Mouse (Mus musculus): ENCODE data around the gene Hddc3. TPM values are rescaled to one million over a fixed set of nuclear protein-coding genes. Genes with fewer than 3 reads are reported as not detected.
"Not testable (repeated sequence)": the region's sequence is repeated elsewhere in the genome, so short reads cannot be mapped to it uniquely, and the experiment has no call there.

The Hddc3 gene
- polyA plus RNA-seq, 1 experiment from 2014 or later = 78.7 TPM

DNA sequence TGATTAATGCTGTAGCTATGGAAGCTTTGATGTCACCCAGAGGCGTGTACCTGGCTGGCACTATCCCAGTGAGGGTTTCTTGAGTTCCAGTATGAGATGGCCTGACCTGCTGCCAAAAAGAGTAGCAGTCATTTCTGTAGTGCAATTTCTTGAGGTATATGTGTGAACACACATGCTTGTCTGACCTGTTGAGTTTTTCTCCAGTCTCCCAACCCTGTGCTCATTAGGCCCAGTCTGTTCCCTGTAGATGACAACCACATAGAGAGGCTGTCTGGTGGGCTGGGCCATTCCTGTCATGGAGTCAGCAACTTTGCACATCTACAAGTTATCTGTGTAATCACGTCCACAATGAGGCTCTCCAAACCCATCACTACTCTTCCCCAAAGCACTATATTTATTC is 27.2 kb upstream of the Hddc3 start:
- ChIA-PET POLR2A (no interaction called here), CTCF (no interaction called here)
- no peaks in the 10 kb centered on the region for H3K27me3 ChIP-seq
- no peak for ATAC-seq
- no peak for TF ChIP-seq CTCF (IDR thresholded peaks at IDR 0.05)
- in situ Hi-C loops (cut with MboI; ENCODE audit: low pct_unique_long_range_greater_than_20kb) = no loop called here
- DNase-seq (ENCODE audit: low read depth, low spot score) = no peak

GRCm38 (mm10) chr7:80317439-80318115 is 25.3 kb upstream of the Hddc3 start:
- no peak for TF ChIP-seq CTCF (IDR thresholded peaks at IDR 0.05)
- no peak for ATAC-seq
- ChIA-PET POLR2A (interaction anchor here (0.9 to 1.4 kb wide), 2 partner anchors 17 to 203 kb away, joined by 3 to 4 read pairs; no protein-coding TSS in a partner anchor), CTCF (interaction anchor here (1.2 kb wide), 1 partner anchor 17 kb away, joined by 3 read pairs; no protein-coding TSS in a partner anchor)
- in situ Hi-C loops (cut with MboI; ENCODE audit: low pct_unique_long_range_greater_than_20kb) = no loop called here
- H3K27me3 ChIP-seq = no peaks in the 10 kb centered on the region
- DNase-seq (ENCODE audit: low read depth, low spot score) = no peak

DNA sequence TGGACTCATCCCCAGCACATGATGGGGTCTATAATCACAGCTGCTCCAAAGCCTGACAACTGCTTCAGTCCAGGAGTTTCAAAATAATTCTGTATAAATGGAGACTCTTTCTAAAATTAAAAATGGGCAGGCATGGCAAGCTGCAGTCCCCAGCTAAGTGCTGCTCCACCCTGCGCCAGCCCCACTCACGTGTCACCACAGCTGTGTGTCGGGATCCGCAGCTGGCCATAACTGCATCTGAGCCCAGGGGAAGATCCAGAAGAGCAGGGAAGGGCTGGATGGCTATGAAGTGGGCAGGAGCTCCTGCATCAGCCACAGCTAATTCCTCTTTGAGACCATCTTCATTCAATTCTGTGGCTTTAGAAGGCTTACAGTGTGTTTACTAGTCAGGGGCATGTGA is 24.2 kb upstream of the Hddc3 start:
- in situ Hi-C loops (cut with MboI; ENCODE audit: low pct_unique_long_range_greater_than_20kb) = no loop called here
- POLR2A ChIA-PET = interaction anchor here (0.9 kb wide), 1 partner anchor 17 kb away, joined by 3 read pairs; no protein-coding TSS in a partner anchor
- CTCF ChIA-PET = interaction anchor here (1.0 kb wide), 1 partner anchor 18 kb away, joined by 3 read pairs; no protein-coding TSS in a partner anchor

DNA sequence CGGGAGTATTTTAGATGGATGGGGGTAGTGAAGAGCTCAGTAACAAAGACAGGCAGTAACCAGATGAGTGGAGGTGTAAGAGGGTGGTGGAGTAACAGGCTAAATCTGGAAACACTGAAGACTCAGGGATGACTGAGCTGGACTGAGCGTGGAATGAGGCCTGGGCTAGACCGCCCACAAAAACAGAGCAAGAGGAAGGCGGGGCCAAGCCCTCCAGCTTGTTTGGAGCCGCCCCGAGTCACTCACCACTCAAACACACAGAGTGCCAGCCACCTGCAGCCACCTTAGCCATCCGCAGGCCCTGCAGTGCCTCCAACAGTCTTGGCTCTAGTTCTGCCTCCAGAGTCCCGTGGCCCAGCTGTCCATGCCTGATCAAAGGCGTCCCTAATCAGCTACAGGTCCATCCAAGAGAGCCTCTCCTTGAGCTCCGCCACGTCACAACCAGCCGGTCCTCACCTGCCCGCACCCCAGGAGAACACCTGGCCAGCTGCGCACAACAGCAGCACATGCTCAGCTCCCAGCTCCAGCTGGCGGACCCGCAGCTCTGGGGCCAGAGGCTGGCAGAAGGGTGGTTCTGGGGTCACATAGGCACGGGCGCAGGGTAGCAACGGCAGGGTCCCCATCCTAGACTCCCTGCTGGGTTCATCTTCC is 22.9 kb upstream of the Hddc3 start:
- ChIA-PET CTCF (interaction anchor here (1.0 to 1.2 kb wide), 2 partner anchors 9 to 180 kb away, joined by 3 read pairs; no protein-coding TSS in a partner anchor), POLR2A (no interaction called here)
- in situ Hi-C loops (cut with MboI; ENCODE audit: low pct_unique_long_range_greater_than_20kb) = no loop called here
- no peak for TF ChIP-seq CTCF (IDR thresholded peaks at IDR 0.05)
- H3K27me3 ChIP-seq = no peaks in the 10 kb centered on the region
- ATAC-seq (no peak), DNase-seq (ENCODE audit: low read depth, low spot score) (no peak)

More for the DNA sequence above, 24.2 kb upstream of the Hddc3 start:
- no peak for TF ChIP-seq CTCF (IDR thresholded peaks at IDR 0.05)
- ATAC-seq (no peak), DNase-seq (ENCODE audit: low read depth, low spot score) (no peak)
- no peaks in the 10 kb centered on the region for H3K27me3 ChIP-seq

GRCm38 (mm10) chr7:80323336-80323735 is 19.6 kb upstream of the Hddc3 start:
- no peak for TF ChIP-seq CTCF (IDR thresholded peaks at IDR 0.05)
- ChIA-PET POLR2A (interaction anchor here (0.6 to 1.3 kb wide), 2 partner anchors 15 to 27 kb away, joined by 3 to 5 read pairs; no protein-coding TSS in a partner anchor), CTCF (interaction anchor here (0.9 to 1.3 kb wide), 3 partner anchors 9 to 14 kb away, joined by 3 to 7 read pairs (median 4); no protein-coding TSS in a partner anchor)
- DNase-seq (ENCODE audit: low read depth, low spot score) (no peak), ATAC-seq (no peak)
- no peaks in the 10 kb centered on the region for H3K27me3 ChIP-seq
- in situ Hi-C loops (cut with MboI; ENCODE audit: low pct_unique_long_range_greater_than_20kb) = no loop called here

GRCm38 (mm10) chr7:80324043-80324815 is 18.7 kb upstream of the Hddc3 start, which contains the start of gene Rccd1:
Rccd1 (minus strand) TSS chr7:80324454.
- POLR2A ChIA-PET = interaction anchor here (0.7 to 1.0 kb wide), 5 partner anchors 10 to 212 kb away, joined by 3 to 7 read pairs (median 4); no protein-coding TSS in a partner anchor
- H3K27me3 ChIP-seq = no peaks in the 10 kb centered on the region
- ATAC-seq = peak; percentile 95
- no peak for TF ChIP-seq CTCF (IDR thresholded peaks at IDR 0.05)
- peak; percentile 74 for DNase-seq (ENCODE audit: low read depth, low spot score)
- in situ Hi-C loops (cut with MboI; ENCODE audit: low pct_unique_long_range_greater_than_20kb) = no loop called here
- CTCF ChIA-PET = interaction anchor here (0.8 to 1.3 kb wide), 4 partner anchors 8 to 19 kb away, joined by 3 to 7 read pairs (median 4); partner anchors contain the start of gene Hddc3

- ChIA-PET CTCF (interaction anchor here (0.8 to 1.3 kb wide), 2 partner anchors 13 to 18 kb away, joined by 3 to 4 read pairs; partner anchors contain the start of gene Hddc3), POLR2A (interaction anchor here (0.7 to 1.0 kb wide), 5 partner anchors 10 to 213 kb away, joined by 3 to 7 read pairs (median 4); no protein-coding TSS in a partner anchor)
- H3K27me3 ChIP-seq; DNase-seq (ENCODE audit: low read depth, low spot score); ATAC-seq; in situ Hi-C loops (cut with MboI; ENCODE audit: low pct_unique_long_range_greater_than_20kb): not testable (repeated sequence)
Measured at GRCm38 (mm10) chr7:80324816-80325119, 18.1 kb upstream of the Hddc3 start.

- ATAC-seq (no peak), DNase-seq (ENCODE audit: low read depth, low spot score) (no peak)
- no peaks in the 10 kb centered on the region for H3K27me3 ChIP-seq
- POLR2A ChIA-PET = interaction anchor here (0.6 kb wide), 1 partner anchor 9 kb away, joined by 3 read pairs; no protein-coding TSS in a partner anchor
- CTCF ChIA-PET = interaction anchor here (0.7 to 1.3 kb wide), 2 partner anchors 11 to 18 kb away, joined by 3 to 4 read pairs; partner anchors contain the start of gene Hddc3
- in situ Hi-C loops (cut with MboI; ENCODE audit: low pct_unique_long_range_greater_than_20kb) = no loop called here
- no peak for TF ChIP-seq CTCF (IDR thresholded peaks at IDR 0.05)
Measured at GRCm38 (mm10) chr7:80325292-80325868, 17.5 kb upstream of the Hddc3 start.

- ATAC-seq (no peak), DNase-seq (ENCODE audit: low read depth, low spot score) (no peak)
- in situ Hi-C loops (cut with MboI; ENCODE audit: low pct_unique_long_range_greater_than_20kb) = no loop called here
- ChIA-PET CTCF (interaction anchor here (0.7 kb wide), 1 partner anchor 10 kb away, joined by 4 read pairs; no protein-coding TSS in a partner anchor), POLR2A (no interaction called here)
- TF ChIP-seq CTCF (IDR thresholded peaks at IDR 0.05) = no peak
- no peaks in the 10 kb centered on the region for H3K27me3 ChIP-seq
Measured at GRCm38 (mm10) chr7:80326076-80326475, 16.8 kb upstream of the Hddc3 start.

GRCm38 (mm10) chr7:80330278-80330677 is 12.6 kb upstream of the Hddc3 start:
- H3K27me3 ChIP-seq = no peaks in the 10 kb centered on the region
- in situ Hi-C loops (cut with MboI; ENCODE audit: low pct_unique_long_range_greater_than_20kb) = no loop called here
- POLR2A ChIA-PET = no interaction called here
- CTCF ChIA-PET = interaction anchor here (1.8 kb wide), 1 partner anchor 10 kb away, joined by 6 read pairs; the partner anchor contains the start of gene Unc45a
- DNase-seq (ENCODE audit: low read depth, low spot score) = no peak
- TF ChIP-seq CTCF (IDR thresholded peaks at IDR 0.05) = no peak
- ATAC-seq = no peak

Measured in Patski (cell line).